Mouse (Mus musculus): ENCODE data around the gene Wnt2.

Wnt2 gene

GRCm38 (mm10) chr6:18029746-18030656 is at the start of gene Wnt2:
Gene Wnt2, minus strand, starts transcription at chr6:18030585.
- DNase-seq (ENCODE audit: low read depth, low spot score) = no peak

- peak; percentile 24 for DNase-seq (ENCODE audit: low read depth, low spot score)
These were observed 48.2 kb upstream of the Wnt2 start for GRCm38 (mm10) chr6:18078615-18079014.

- no peak for DNase-seq (ENCODE audit: low read depth, low spot score)
These were observed 46.6 kb upstream of the Wnt2 start for GRCm38 (mm10) chr6:18076986-18077385.

GRCm38 (mm10) chr6:18076577-18076976 is 46.2 kb upstream of the Wnt2 start:
- DNase-seq (ENCODE audit: low read depth, low spot score) = no peak

- no peak for DNase-seq (ENCODE audit: low read depth, low spot score)
These were observed 27.5 kb upstream of the Wnt2 start for GRCm38 (mm10) chr6:18057899-18058298.

- DNase-seq (ENCODE audit: low read depth, low spot score) = no peak
These were observed 21.3 kb upstream of the Wnt2 start for GRCm38 (mm10) chr6:18051702-18052101.

- no peak for DNase-seq (ENCODE audit: low read depth, low spot score)
These were observed 13.9 kb upstream of the Wnt2 start for GRCm38 (mm10) chr6:18044299-18044698.

- DNase-seq (ENCODE audit: low read depth, low spot score) = no peak
These were observed 12.8 kb upstream of the Wnt2 start for GRCm38 (mm10) chr6:18043172-18043571.

GRCm38 (mm10) chr6:18032271-18032670 is 1.9 kb upstream of the Wnt2 start:
- no peak for DNase-seq (ENCODE audit: low read depth, low spot score)

- DNase-seq (ENCODE audit: low read depth, low spot score) = no peak
These were observed 1.2 kb upstream of the Wnt2 start for GRCm38 (mm10) chr6:18031509-18032010.

- DNase-seq (ENCODE audit: low read depth, low spot score) = no peak
These were observed 603 bp upstream of the Wnt2 start for GRCm38 (mm10) chr6:18030868-18031508.

- no peak for DNase-seq (ENCODE audit: low read depth, low spot score)
These were observed 6.1 kb downstream of the Wnt2 start for GRCm38 (mm10) chr6:18024133-18024794.

- DNase-seq (ENCODE audit: low read depth, low spot score) = no peak
These were observed 17.0 kb downstream of the Wnt2 start for GRCm38 (mm10) chr6:18013346-18013745.

GRCm38 (mm10) chr6:18007356-18007755 is 23.0 kb downstream of the Wnt2 start:
- DNase-seq (ENCODE audit: low read depth, low spot score) = no peak

- DNase-seq (ENCODE audit: low read depth, low spot score) = no peak
These were observed 28.3 kb downstream of the Wnt2 start for GRCm38 (mm10) chr6:18002065-18002464.

- no peak for DNase-seq (ENCODE audit: low read depth, low spot score)
These were observed 31.9 kb downstream of the Wnt2 start for GRCm38 (mm10) chr6:17998497-17998896.

- no peak for DNase-seq (ENCODE audit: low read depth, low spot score)
These were observed 35.2 kb downstream of the Wnt2 start for GRCm38 (mm10) chr6:17994956-17995790.

GRCm38 (mm10) chr6:17991625-17992024 is 38.8 kb downstream of the Wnt2 start:
- no peak for DNase-seq (ENCODE audit: low read depth, low spot score)

- no peak for DNase-seq (ENCODE audit: low read depth, low spot score)
These were observed 40.0 kb downstream of the Wnt2 start for GRCm38 (mm10) chr6:17990173-17991028.

- DNase-seq (ENCODE audit: low read depth, low spot score) = no peak
These were observed 51.0 kb downstream of the Wnt2 start for GRCm38 (mm10) chr6:17979361-17979760.
